Mouse (Mus musculus): ENCODE measurements around the gene Atp2b1.

DNA sequence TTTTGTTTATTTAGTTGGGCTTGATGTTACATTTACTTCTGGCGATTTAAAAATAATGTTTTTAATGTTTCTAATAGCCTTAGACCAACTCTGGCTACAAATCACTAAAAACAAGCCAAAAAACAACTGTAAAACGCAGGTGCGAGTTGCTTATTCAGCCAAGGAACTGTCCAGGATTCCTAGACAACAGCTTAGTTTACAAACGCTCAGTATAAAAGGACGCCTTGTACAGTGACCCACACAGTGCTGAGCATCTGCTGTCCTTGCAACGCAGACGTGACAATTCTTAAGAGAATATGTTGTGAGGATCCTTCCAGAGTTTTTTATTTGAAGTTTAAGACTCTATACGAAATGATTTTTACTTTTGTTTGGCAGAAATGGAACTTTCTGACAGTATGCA is 28.8 kb downstream of the Atp2b1 start:
- no peak for TF ChIP-seq HCFC1 (IDR thresholded peaks at IDR 0.05; ENCODE audit: borderline replicate concordance, insufficient read depth, low read length)
- TF ChIP-seq CHD2 (IDR thresholded peaks at IDR 0.05; ENCODE audit: low read depth, low read length) = no peak
- TF ChIP-seq ZC3H11A (IDR thresholded peaks at IDR 0.05; ENCODE audit: borderline replicate concordance, low read depth, low read length) = no peak

Measured in ES-E14 (cell line).